ENCODE assay signal across 8 mouse cellular contexts in the genomic region with DNA sequence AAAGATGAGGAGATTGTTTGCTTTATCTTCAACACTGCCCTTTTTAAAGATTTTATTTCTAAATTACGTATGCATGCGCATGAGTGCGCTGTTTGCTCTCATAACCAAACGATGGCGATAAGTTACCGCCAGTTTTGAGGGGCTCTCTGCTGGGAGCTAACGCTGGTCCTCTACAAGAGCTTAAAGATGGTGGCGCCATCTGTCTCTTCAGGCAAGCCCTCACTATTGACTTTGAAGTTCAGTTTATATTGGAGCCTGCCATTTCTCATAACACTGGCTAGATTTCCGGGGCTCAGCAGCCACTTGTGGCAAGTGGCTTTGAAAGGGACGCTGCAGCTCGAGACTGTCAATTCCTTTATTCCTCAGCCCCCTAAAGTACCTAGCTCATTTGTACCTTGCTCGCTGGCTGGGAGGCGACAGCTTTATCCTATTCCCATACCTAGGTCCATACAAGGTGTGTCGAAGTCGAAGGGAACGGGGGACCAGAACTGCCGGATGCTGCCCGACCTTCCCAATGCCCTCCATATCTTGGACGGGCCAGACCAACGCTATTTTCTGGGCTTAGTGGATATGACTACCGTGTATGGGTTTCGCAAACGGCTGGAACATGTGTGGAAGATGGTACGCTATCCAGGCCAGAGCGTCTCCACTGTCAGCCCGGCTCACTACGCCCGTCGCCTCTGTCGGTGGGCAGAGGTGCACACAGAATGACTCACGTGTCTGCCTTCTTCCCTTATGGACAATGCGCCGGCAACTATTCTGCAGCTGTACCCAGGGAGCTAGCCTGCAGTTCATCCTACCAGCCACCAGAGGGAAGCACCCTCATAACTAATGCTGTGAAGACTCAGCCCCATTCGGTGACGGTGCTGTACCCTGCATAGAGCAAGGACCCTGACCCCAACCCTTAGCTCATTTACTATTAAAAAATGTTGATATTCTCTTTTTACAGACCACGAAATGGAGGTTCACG. TPM values are rescaled to one million over a fixed set of nuclear protein-coding genes. Genes with fewer than 3 reads are reported as not detected.
DNase-seq lines count a peak whose midpoint lies in the region; ATAC-seq lines count a peak whose summit lies in the region.

No protein-coding gene starts in this region.

- WGBS in hindbrain, embryonic 12.5 days, result 15% methylated on average over 37 of the region's 37 CpGs

- H3K9me3 ChIP-seq in hindbrain, embryonic 12.5 days (replicated peaks), result no peaks in the 10 kb centered on the region

- DNase-seq in ZHBTc4 (ENCODE audit: low read depth, low spot score), result peak; percentile 93
- DNase-seq in cerebellum, postnatal 25 days, result peak; percentile 85 to 88
- peak; percentile 67 to 80 for DNase-seq in frontal cortex, postnatal 25 days (ENCODE audit: low spot score in 2 of 2)
- peak; percentile 85 to 86 for DNase-seq in layer of hippocampus, postnatal 10 days (ENCODE audit: low spot score in 2 of 2)
- peak; percentile 91 for DNase-seq in lung, postnatal 10 days
- peak; percentile 96 for DNase-seq in retina, embryonic 14.5 days (ENCODE audit: low spot score)
- DNase-seq in thymus, postnatal 36 days, result peak; percentile 69 to 75

- peak; percentile 69 for ATAC-seq in hindbrain, embryonic 12.5 days (ENCODE audit: low FRiP score)

- H3K9ac ChIP-seq in hindbrain, embryonic 12.5 days, result no peak overlapping the region; the same call in 1 of the 2 replicates

- peaks cover 38% of the 10 kb centered on the region for H3K27me3 ChIP-seq in hindbrain, embryonic 12.5 days

- H3K36me3 ChIP-seq in hindbrain, embryonic 12.5 days, result no peaks in the 10 kb centered on the region

- H3K4me3 ChIP-seq in hindbrain, embryonic 12.5 days, result peak overlapping the region; percentile 18; the same call in 1 of the 2 replicates

- peaks cover 14% of the 10 kb centered on the region for H3K4me1 ChIP-seq in hindbrain, embryonic 12.5 days

- H3K4me2 ChIP-seq in hindbrain, embryonic 12.5 days (replicated peaks), result peak overlapping the region; percentile 54

- no peak overlapping the region; the same call in 1 of the 2 replicates for H3K27ac ChIP-seq in hindbrain, embryonic 12.5 days

RNA-seq across cellular contexts. Expression of gene St6galnac4, which starts 3.8 kb away (rescaled TPM):
- polyA plus RNA-seq in hindbrain, embryonic 12.5 days (2016; fragmentation: Nextera tagmentation; extraction: Ambion mirVana), result 21.5 and 22.9 TPM in 2 replicates
- total RNA-seq in layer of hippocampus, postnatal 10 days (2021), result 10 to 100 TPM; 41.9 to 47.1 TPM

RNA-seq across cellular contexts. Expression of gene 9430097D07Rik, which starts 7.6 kb away (rescaled TPM):
- 0.31 and 0.56 TPM in 2 replicates for polyA plus RNA-seq in hindbrain, embryonic 12.5 days (2016; fragmentation: Nextera tagmentation; extraction: Ambion mirVana)
- total RNA-seq in layer of hippocampus, postnatal 10 days (2021), result under 1 TPM; 0.45 to 0.64 TPM

RNA-seq across cellular contexts. Expression of gene Pip5kl1, which starts 8.5 kb away (rescaled TPM):
- polyA plus RNA-seq in hindbrain, embryonic 12.5 days (2016; fragmentation: Nextera tagmentation; extraction: Ambion mirVana), result 4.2 and 5.0 TPM in 2 replicates
- total RNA-seq in layer of hippocampus, postnatal 10 days (2021), result 1 to 10 TPM; 6.4 to 7.1 TPM

RNA-seq across cellular contexts. Expression of gene Dpm2, which starts 12.5 kb away (rescaled TPM):
- 110 and 117 TPM in 2 replicates for polyA plus RNA-seq in hindbrain, embryonic 12.5 days (2016; fragmentation: Nextera tagmentation; extraction: Ambion mirVana)
- total RNA-seq in layer of hippocampus, postnatal 10 days (2021), result 10 to 100 TPM; 69.6 to 88.4 TPM

RNA-seq across cellular contexts. Expression of gene St6galnac6, which starts 16.4 kb away (rescaled TPM):
- 13.5 and 14.3 TPM in 2 replicates for polyA plus RNA-seq in hindbrain, embryonic 12.5 days (2016; fragmentation: Nextera tagmentation; extraction: Ambion mirVana)
- 100 to 1,000 TPM in 1 of 2 experiments, 10 to 100 TPM in 1; 99.1 to 104 TPM for total RNA-seq in layer of hippocampus, postnatal 10 days (2021)
